Mouse (Mus musculus): ENCODE measurements at regions not wholly inside any gene's neighbourhood (a gene's known extent, or its start where the extent isn't known, plus 50 kb on each side); places are given as distances from the start of the nearest gene placed in this dataset.

DNA sequence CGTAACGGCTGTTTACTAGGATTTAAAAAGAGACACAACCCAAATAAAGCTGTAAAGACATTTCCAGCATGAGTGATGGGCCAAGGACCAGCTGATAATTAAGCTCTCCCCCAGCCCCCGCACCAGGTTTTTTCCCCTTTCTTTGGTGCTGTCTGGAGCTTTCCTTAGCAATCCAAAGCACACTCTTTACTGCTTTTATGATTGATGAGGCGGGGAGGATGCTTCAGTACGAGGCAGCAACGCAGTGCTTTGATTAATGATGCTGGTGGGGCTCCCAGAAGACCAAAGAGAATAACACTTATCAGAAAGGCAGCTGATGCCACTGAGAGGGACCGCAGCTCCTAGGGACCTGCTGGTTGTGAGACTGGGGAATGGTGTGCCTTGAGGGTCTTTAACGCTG is 537.4 kb downstream of the Ebf1 start:
- H3K27ac ChIP-seq (ENCODE audit: insufficient read depth, low read length) = no peak overlapping the region
- TF ChIP-seq POLR2A (IDR thresholded peaks at IDR 0.05; ENCODE audit: borderline replicate concordance, insufficient read depth, low read length) (no peak), CTCF (IDR thresholded peaks at IDR 0.05; ENCODE audit: borderline replicate concordance, insufficient read depth, low read depth, low read length) (no peak)
- no peaks in the 10 kb centered on the region for H3K27me3 ChIP-seq (ENCODE audit: control insufficient read depth, insufficient read depth, low read length)
- no peaks in the 10 kb centered on the region for H3K4me1 ChIP-seq (ENCODE audit: control insufficient read depth, insufficient read depth, low read length)
- H3K4me3 ChIP-seq (replicated peaks; ENCODE audit: insufficient read depth, low read depth, low read length) = no peak overlapping the region
- WGBS = 76% methylated on average over 8 of the region's 8 CpGs
- DNase-seq = no peak

DNA sequence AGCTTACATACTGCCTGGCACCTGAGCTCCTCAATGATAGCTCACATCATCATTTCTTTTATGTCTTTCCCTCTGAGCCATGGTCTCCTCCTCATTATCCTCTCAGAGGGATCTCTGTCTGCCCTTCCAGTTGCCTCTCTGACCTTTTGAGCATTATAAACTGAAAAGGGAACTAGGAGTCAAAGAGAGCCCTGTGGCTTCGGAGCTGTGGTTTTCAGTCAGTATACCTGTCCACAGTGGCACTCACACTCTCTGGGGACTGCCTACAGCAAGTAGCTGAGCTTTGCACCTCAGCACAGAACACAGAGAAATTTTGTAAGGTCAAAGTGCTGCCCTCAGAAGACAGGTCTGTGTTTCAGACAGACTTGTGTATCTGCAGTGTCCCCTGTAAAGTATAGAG is 538.7 kb downstream of the Ebf1 start:
- WGBS = 86% methylated on average over 1 of the region's 1 CpGs
- TF ChIP-seq POLR2A (IDR thresholded peaks at IDR 0.05; ENCODE audit: borderline replicate concordance, insufficient read depth, low read length) (no peak), CTCF (IDR thresholded peaks at IDR 0.05; ENCODE audit: borderline replicate concordance, insufficient read depth, low read depth, low read length) (no peak)

DNA sequence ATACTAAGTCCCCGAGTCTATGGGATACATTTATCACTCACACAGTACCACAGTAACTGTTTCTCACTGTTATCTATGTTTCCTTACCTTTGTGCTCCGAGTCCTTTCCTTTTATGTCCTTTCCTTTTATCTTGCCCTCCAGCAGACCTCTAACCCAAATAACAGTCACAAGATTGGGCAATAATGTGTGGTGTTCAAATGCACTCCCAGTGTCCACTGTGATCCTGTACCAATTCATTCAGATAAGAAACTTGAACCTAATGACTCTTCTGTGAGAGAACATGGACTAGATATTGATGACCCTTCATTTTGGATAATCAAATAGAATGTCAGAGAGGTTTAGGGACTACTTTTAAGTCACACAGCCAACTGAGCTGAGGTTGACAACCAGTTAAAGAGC is 541.2 kb downstream of the Ebf1 start:
- 74% methylated on average over 2 of the region's 2 CpGs for WGBS
- DNase-seq = no peak
- H3K27ac ChIP-seq (ENCODE audit: insufficient read depth, low read length) = no peak overlapping the region
- TF ChIP-seq CTCF (IDR thresholded peaks at IDR 0.05; ENCODE audit: borderline replicate concordance, insufficient read depth, low read depth, low read length) (no peak), POLR2A (IDR thresholded peaks at IDR 0.05; ENCODE audit: borderline replicate concordance, insufficient read depth, low read length) (no peak)
- H3K27me3 ChIP-seq (ENCODE audit: control insufficient read depth, insufficient read depth, low read length) = no peaks in the 10 kb centered on the region
- no peak overlapping the region for H3K4me3 ChIP-seq (replicated peaks; ENCODE audit: insufficient read depth, low read depth, low read length)
- no peaks in the 10 kb centered on the region for H3K4me1 ChIP-seq (ENCODE audit: control insufficient read depth, insufficient read depth, low read length)

More for the DNA sequence above, 538.7 kb downstream of the Ebf1 start:
- no peak for DNase-seq
- no peak overlapping the region for H3K4me3 ChIP-seq (replicated peaks; ENCODE audit: insufficient read depth, low read depth, low read length)
- H3K27ac ChIP-seq (ENCODE audit: insufficient read depth, low read length) = no peak overlapping the region
- no peaks in the 10 kb centered on the region for H3K4me1 ChIP-seq (ENCODE audit: control insufficient read depth, insufficient read depth, low read length)
- no peaks in the 10 kb centered on the region for H3K27me3 ChIP-seq (ENCODE audit: control insufficient read depth, insufficient read depth, low read length)

- Histone ChIP-seq H3K4me1 (ENCODE audit: control insufficient read depth, insufficient read depth, low read length) (no peaks in the 10 kb centered on the region), H3K27ac (ENCODE audit: insufficient read depth, low read length) (no peak overlapping the region), H3K27me3 (ENCODE audit: control insufficient read depth, insufficient read depth, low read length) (no peaks in the 10 kb centered on the region), H3K4me3 (replicated peaks; ENCODE audit: insufficient read depth, low read depth, low read length) (no peak overlapping the region)
- 85% methylated on average over 8 of the region's 8 CpGs for WGBS
- DNase-seq = no peak
- TF ChIP-seq POLR2A (IDR thresholded peaks at IDR 0.05; ENCODE audit: borderline replicate concordance, insufficient read depth, low read length) (no peak), CTCF (IDR thresholded peaks at IDR 0.05; ENCODE audit: borderline replicate concordance, insufficient read depth, low read depth, low read length) (no peak)
Measured at GRCm38 (mm10) chr11:45160871-45161270, 543.8 kb downstream of the Ebf1 start.

- TF ChIP-seq POLR2A (IDR thresholded peaks at IDR 0.05; ENCODE audit: borderline replicate concordance, insufficient read depth, low read length) (no peak), CTCF (IDR thresholded peaks at IDR 0.05; ENCODE audit: borderline replicate concordance, insufficient read depth, low read depth, low read length) (no peak)
- Histone ChIP-seq H3K4me1 (ENCODE audit: control insufficient read depth, insufficient read depth, low read length) (no peaks in the 10 kb centered on the region), H3K27me3 (ENCODE audit: control insufficient read depth, insufficient read depth, low read length) (no peaks in the 10 kb centered on the region), H3K27ac (ENCODE audit: insufficient read depth, low read length) (no peak overlapping the region), H3K4me3 (replicated peaks; ENCODE audit: insufficient read depth, low read depth, low read length) (no peak overlapping the region)
- 90% methylated on average over 2 of the region's 2 CpGs for WGBS
- DNase-seq = no peak
Measured at GRCm38 (mm10) chr11:45173546-45173945, 556.4 kb downstream of the Ebf1 start.

GRCm38 (mm10) chr11:45174071-45174470 is 557.0 kb downstream of the Ebf1 start:
- no peak overlapping the region for H3K27ac ChIP-seq (ENCODE audit: insufficient read depth, low read length)
- H3K27me3 ChIP-seq (ENCODE audit: control insufficient read depth, insufficient read depth, low read length) = no peaks in the 10 kb centered on the region
- no peaks in the 10 kb centered on the region for H3K4me1 ChIP-seq (ENCODE audit: control insufficient read depth, insufficient read depth, low read length)
- WGBS = 83% methylated on average over 2 of the region's 2 CpGs
- DNase-seq = no peak
- H3K4me3 ChIP-seq (replicated peaks; ENCODE audit: insufficient read depth, low read depth, low read length) = no peak overlapping the region
- no peak for TF ChIP-seq CTCF (IDR thresholded peaks at IDR 0.05; ENCODE audit: borderline replicate concordance, insufficient read depth, low read depth, low read length)
- no peak for TF ChIP-seq POLR2A (IDR thresholded peaks at IDR 0.05; ENCODE audit: borderline replicate concordance, insufficient read depth, low read length)

DNA sequence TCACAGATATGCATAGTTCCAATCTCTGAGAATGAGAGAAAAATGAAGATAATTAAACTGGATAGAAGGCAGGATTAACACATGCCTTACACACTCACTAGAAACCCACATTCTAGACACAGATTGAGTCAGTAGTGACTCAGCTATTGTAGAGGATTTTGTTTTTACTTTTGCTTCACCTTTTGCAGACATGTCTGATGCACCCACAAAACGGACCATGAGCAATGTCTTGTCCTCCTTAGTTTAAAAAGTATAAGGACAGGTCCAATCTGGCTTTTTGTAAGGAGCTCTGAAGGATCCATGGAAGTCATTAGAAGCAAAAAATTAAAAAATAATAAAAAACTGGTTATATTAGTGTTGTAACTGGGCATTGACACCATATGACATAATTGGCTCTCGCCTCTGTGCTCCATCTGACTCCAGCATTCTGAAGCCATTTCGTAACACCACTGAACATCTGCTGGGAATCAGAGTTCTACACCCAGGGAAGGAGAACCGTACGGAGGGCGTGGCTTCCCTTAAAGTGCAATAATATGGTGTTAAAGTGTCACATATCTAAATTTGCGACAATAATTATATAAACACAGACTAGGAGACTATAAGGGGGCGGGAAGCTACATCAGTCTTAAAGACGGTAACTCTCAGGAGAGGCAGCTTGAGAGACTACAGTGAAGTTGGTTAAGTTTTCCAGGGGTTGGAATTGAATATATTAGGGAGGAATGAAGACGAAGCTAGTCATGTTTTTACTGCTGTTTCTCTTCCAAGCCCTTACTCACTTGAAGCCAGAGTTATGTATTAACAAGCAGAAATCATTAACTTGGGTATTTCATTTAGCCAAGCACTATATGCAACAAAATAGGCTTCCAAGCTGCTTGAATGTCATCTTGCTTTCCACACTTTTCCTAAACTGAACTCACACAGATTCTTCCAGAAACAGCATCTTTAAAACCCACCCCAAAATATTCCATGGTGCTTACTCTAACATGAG is 558.0 kb downstream of the Ebf1 start:
- no peak overlapping the region for H3K27ac ChIP-seq (ENCODE audit: insufficient read depth, low read length)
- no peaks in the 10 kb centered on the region for H3K4me1 ChIP-seq (ENCODE audit: control insufficient read depth, insufficient read depth, low read length)
- H3K4me3 ChIP-seq (replicated peaks; ENCODE audit: insufficient read depth, low read depth, low read length) = no peak overlapping the region
- DNase-seq = no peak
- 83% methylated on average over 10 of the region's 10 CpGs for WGBS
- no peaks in the 10 kb centered on the region for H3K27me3 ChIP-seq (ENCODE audit: control insufficient read depth, insufficient read depth, low read length)
- TF ChIP-seq POLR2A (IDR thresholded peaks at IDR 0.05; ENCODE audit: borderline replicate concordance, insufficient read depth, low read length) (no peak), CTCF (IDR thresholded peaks at IDR 0.05; ENCODE audit: borderline replicate concordance, insufficient read depth, low read depth, low read length) (no peak)

DNA sequence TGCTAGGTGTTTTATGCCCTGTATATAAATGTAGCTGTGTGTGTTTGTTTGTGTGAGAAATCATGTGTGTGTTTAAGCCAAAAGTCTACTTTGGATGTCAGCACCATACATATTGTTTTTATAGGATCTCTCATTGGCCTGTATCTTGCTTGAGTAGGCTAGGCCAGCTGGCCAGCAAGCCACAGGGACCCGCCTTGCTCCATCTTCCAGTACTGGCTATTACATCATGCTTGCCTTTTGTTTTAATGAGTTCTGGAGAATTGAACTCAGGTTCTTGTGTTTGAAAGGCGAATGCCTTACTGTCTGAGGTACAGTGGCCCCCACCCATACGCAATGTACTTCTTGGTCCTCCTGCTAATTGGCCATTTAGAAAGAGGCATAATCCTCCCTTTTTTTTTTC is 559.9 kb downstream of the Ebf1 start:
- TF ChIP-seq CTCF (IDR thresholded peaks at IDR 0.05; ENCODE audit: borderline replicate concordance, insufficient read depth, low read depth, low read length) (no peak), POLR2A (IDR thresholded peaks at IDR 0.05; ENCODE audit: borderline replicate concordance, insufficient read depth, low read length) (no peak)
- no peak overlapping the region for H3K4me3 ChIP-seq (replicated peaks; ENCODE audit: insufficient read depth, low read depth, low read length)
- 93% methylated on average over 3 of the region's 3 CpGs for WGBS
- H3K27me3 ChIP-seq (ENCODE audit: control insufficient read depth, insufficient read depth, low read length) = no peaks in the 10 kb centered on the region
- no peaks in the 10 kb centered on the region for H3K4me1 ChIP-seq (ENCODE audit: control insufficient read depth, insufficient read depth, low read length)
- DNase-seq = no peak
- H3K27ac ChIP-seq (ENCODE audit: insufficient read depth, low read length) = no peak overlapping the region

Data from cerebellum, adult 2 months (tissue).